Mouse (Mus musculus) heart, postnatal 25 days (tissue): ENCODE results near the gene Nox1. TPM values are rescaled to one million over a fixed set of nuclear protein-coding genes. Genes with fewer than 3 reads are reported as not detected.

Experiments used
- DNase-seq: peaks from one replicate; pipeline ENCODE4 v3.0.0; 2022; ENCODE audit warnings: low spot score
- intact Hi-C: fragments of 180-260 bp; cut with DNase I; formaldehyde crosslinking; loops from one replicate; pipeline ENCODE4 v1.15.1; 2025
- microRNA-seq: library from miRNA; unstranded; fragments of <30 nt; microRNA quantifications from one replicate; pipeline ENCODE4 v1.2.0, GENCODE M21; 2022
- total RNA-seq, 2 experiments: library from RNA; stranded (reverse); gene quantifications; 2 replicates each; pipeline ENCODE4 v1.2.3; 2021

Nox1 gene
- total RNA-seq, 2 experiments from 2014 or later: 0.39 TPM; not detected in 1

DNA sequence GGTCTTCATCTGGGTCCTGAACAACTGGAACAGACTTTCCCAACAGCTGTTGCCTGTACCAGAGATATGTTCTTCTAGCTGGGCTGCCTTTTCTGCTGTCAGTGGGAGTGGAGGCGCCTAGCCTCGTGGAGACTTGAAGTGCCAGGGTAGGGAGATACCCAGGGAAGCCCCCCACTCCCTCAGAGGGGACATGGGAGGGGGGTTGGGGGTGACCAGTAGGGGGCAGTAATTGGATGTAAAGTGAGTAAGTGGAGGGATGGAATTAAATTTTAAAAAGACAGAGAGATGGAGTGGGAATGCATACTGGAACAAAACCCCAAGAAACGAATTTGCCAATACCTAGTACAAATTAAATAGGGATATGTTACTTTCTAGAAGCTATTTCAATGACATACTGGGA lies 87.9 kb downstream of the Nox1 start:
- DNase-seq: no peak
- intact Hi-C loops: loop anchor here (5.0 to 10.0 kb wide), 2 partner anchors 183 to 221 kb away; no protein-coding TSS in a partner anchor

DNA sequence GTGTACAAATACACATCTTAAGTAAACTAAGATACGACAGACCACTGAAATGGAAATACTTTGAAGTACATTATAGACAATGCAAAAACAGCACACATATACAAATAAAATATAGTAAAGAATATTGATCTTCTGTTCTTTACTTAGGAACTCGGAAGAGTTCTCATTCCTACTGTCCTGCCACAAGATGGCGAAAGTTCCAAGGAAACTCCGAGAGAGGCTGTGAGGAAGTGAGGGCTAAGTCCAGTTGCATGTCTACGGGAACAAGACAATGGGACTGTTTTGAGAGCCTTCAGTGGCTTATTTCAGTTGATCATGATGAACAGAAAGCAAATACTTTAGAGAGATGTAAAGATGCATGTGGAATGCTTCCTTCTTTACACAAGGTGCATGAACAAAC lies 89.5 kb downstream of the Nox1 start:
- intact Hi-C loops: loop anchor here (5.0 to 10.0 kb wide), 2 partner anchors 185 to 223 kb away; no protein-coding TSS in a partner anchor
- DNase-seq: no peak

DNA sequence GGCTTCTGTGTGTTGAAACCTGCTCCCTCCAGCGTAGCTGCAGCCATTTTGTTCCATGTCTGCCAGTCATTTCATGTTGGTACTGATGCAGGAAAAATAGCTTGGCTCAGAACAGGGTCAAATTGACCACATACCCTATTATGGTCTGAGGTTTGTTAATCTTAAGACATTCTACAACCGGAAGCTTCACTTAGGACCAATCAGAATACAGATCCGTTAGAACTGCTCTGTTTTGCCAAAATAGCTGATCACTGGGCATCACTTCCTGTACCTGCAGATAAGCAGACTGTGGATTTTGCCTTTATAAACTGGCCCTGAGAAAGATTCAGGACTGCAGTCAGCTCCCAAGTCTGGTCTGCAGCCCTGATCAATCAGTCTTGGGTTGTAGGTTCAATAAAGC lies 93.2 kb downstream of the Nox1 start:
- DNase-seq: no peak
- intact Hi-C loops: no loop called here

DNA sequence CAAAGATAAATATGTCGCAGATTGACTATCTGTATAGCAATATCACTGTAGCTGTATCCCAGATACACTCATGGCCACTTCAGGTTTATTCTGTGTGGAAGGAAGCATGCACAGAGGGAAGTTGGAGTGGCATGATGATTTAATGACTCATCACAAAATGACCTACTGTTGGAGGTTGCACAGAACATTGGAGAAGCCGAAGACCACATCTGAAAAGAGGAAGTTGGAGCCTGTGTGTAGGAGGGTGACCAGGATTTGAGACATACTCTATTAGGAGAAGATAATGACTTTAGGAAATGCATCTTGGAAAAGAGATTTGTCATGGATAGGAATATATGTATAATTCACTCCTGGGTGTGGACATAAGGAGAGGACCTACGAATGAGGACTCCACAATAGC lies 105.3 kb downstream of the Nox1 start:
- intact Hi-C loops: no loop called here
- no peak for DNase-seq

DNA sequence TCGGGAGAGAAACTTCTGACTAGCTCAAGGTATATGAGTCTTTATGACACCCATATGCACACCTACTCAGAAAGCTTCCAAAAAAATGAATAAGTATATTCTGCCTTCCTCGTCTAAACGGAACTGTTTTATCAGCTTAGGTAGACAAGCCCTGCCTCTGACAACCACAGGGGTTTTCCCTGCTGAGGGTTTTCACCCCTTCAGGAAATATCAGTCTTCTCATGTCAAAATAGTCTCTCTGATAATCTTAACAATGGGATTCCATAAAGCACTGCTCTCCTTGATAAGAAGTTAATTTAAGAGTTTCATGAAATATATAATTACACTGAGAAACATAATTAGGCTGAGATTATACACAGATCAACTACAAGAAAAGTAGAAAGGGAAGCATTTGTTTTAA lies 110.0 kb downstream of the Nox1 start:
- intact Hi-C loops: no loop called here
- DNase-seq: no peak

DNA sequence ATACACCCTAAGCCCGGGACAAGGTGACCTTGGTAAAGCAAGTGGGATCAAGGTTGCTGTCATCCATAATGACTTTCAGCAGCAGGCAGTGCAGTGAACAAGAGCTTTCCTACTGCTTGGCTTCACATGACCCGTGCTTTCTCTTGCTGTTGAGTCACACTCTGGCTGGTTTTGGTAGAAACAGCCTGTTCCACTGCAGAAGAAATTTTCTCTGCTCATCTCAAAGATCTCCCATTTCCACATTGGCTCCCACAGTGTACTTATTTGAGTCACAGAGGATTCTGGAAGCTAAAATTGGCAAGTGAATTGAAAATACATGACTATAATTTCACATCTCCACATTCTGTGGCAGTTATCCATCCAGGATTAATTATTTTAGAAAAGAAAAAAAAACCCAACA lies 119.1 kb downstream of the Nox1 start:
- intact Hi-C loops: no loop called here
- DNase-seq: no peak

DNA sequence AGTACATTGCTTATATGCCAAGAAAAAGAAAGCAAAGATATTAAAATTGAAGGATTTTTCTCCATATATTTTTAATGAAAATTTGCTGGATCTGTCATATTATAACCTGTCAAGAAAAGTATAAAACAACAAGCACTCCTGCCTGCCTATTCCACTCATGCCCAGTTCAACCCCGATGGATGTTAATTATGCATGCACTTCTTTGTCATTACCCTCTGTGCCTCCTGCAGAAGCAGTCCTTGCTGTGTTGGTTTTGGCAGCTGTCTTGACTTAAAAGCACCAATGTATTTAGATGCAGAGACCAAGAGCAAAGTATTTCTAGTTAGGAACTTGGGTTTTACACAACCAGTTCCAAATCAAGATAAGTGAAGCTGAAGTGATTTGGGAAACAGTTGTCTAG lies 136.3 kb downstream of the Nox1 start:
- intact Hi-C loops: no loop called here
- no peak for DNase-seq

DNA sequence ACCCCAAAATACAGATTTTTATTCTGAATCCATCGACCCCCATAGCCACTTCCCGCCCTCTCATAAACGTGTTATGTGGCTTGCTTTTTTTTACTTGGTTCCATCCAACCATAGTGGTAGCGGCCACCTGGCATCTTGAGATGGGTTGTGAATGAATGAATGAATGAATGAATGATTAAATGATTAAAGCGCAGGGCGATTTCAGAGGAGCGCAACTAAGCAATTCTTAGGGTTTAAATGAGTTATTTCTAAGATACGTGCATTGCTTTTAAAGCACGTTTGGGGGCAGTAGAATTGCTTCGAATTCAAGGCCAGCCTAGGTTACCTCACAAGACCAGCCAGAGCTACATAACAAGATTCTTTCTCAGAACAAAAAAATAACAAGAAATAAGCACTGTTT lies 162.0 kb downstream of the Nox1 start:
- intact Hi-C loops: loop anchor here (5.0 kb wide), 1 partner anchor 37 kb away; no protein-coding TSS in a partner anchor
- no peak for DNase-seq

DNA sequence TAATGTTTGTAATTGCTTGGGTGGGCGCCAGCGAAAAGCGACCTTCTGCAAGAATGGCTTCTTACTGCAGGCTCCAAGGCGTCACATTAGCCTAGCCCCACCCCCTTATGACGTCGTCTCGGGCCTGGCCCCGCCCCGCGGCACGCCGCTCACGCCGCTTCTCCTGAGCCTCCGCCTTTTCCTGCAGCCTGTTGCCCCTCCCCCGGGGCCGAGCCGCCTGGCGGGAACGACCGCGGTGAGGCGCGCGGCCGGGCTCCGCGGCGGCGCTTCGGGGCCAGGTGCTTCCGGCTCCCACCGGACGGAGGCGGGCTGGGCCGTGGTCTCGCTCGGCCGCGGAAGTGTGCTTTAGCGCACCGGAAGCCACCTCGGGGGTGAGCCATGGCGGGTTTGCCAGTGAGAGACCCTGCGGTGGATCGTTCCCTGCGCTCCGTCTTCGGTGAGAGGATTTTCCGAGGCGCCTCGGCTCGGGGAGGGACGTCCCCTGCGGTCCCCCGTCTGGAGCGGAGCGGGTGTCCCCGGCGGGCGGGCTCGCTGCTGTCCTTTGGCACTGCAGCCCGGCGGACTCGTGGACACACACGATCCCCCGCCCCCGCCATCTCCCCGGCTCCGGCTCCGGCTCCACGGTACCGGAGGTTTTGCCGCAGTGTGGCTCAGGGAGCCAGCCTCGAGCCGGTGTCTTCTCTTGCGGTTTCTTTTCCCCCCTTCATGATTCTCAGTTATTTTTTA lies 162.6 kb downstream of the Nox1 start, which contains the start of gene Cstf2:
TSS of gene Cstf2 (plus strand) at position 201 of the 726 bp plus-strand sequence.
- DNase-seq: peak; percentile 88
- intact Hi-C loops: loop anchor here (5.0 kb wide), 1 partner anchor 37 kb away; no protein-coding TSS in a partner anchor

DNA sequence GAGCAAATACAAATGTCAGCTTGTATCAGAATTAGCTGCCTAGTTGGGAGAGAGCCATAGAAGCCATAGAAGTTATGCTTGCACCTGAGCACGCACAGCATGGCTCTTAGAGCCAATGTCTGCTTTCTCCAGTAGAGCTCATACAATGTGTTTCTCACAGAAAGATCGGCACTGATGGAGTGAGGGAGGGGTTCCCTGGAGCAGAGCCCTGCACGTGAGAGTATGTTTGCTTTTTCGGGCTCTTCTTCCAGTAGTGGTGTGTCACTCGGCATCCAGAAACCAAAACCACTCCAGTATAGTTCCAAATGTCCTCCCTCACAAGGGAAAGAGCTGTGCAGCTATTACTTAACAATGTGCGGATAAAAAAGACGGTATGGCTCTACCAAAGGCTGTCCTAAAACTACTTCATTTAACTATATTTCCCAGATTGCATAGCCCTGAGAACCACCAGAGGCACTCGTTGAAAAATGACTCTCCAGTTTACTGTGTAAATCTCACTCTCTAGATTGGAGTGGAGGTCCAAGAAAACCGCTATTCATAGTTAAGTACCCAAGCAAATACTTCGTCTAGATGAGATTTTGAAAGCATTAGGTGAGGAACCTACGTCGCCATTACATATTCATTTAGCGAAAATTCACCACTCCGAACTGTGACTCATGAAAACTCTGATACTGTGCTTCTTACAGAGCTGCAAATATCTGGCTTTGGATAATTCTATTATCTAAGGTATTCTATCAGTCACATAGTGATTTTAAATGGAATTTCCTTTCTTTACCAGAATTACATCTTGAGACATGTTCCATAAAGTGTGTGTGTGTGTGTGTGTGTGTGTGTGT lies 163.5 kb downstream of the Nox1 start:
- intact Hi-C loops: loop anchor here (5.0 kb wide), 1 partner anchor 36 kb away; no protein-coding TSS in a partner anchor
- no peak for DNase-seq

DNA sequence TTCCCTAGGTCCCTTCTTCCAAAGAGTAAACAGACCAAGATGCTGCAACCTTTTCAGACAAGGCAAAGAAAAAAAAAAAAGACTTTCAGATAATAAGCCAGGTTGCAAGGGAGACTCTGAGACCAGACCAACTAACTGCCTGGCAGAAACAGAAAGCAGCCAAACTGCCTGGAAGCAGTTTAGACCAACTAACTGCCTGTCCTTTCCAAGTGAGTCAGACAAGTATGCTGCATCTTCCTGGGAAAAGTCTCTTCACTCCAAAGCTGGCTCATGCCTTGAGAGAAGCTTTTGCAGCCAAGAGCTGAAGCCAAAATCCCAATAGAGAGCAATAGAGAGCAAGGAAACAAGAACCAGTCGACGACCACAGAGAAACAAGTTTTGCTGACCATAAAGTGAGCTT lies 164.9 kb downstream of the Nox1 start:
- intact Hi-C loops: loop anchor here (5.0 kb wide), 1 partner anchor 35 kb away; no protein-coding TSS in a partner anchor
- no peak for DNase-seq

DNA sequence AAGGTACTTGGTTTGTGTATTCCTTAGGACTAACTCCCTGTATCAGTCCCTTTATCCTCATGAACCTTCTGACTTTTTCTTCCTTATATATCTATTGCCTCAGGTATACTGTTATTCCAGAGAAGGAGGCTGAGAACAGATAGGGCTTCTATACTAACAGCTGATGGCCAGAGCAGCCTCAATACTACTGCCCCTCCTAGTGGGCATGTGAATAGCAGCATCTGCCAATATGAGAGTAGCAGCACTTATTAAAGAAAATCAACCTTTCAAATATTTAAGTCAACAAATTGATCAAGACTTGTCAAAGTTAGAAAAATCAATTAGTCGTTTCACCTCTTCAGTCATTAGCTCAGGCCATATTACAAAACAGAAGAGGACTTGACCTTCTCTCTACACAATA lies 172.8 kb downstream of the Nox1 start:
- intact Hi-C loops: no loop called here
- DNase-seq: no peak

Small RNAs within 50 kb of the gene (microRNA-seq; reads per million reads assigned to microRNA genes)
- not detected for gene Mir3112

Other genes with a start within 250 kb of the Nox1 start
- gene Sytl4, start 240.1 kb downstream of the Nox1 start, total RNA-seq: 1 to 10 TPM; 1.1 to 1.6 TPM
- 10 to 100 TPM; 10.2 to 13.4 TPM for gene Cstf2, start 162.8 kb downstream of the Nox1 start, total RNA-seq
- 1 to 10 TPM in 1 of 2 experiments, under 1 TPM in 1; 0.61 to 1.5 TPM for gene Xkrx, start 59.9 kb downstream of the Nox1 start, total RNA-seq
- not detected for gene Arl13a, start 34.5 kb downstream of the Nox1 start, total RNA-seq
- 10 to 100 TPM; 43.7 to 55.0 TPM for gene Trmt2b, start 55.0 kb upstream of the Nox1 start, total RNA-seq
- 1 to 10 TPM; 6.3 to 8.1 TPM for gene Tmem35a, start 73.3 kb upstream of the Nox1 start, total RNA-seq
- under 1 TPM; 0.48 to 0.55 TPM for gene Cenpi, start 86.1 kb upstream of the Nox1 start, total RNA-seq
- gene Drp2, start 182.6 kb upstream of the Nox1 start, total RNA-seq: under 1 TPM; 0.08 to 0.39 TPM